Mouse (Mus musculus): ENCODE data around the gene 4930402H24Rik. TPM values are rescaled to one million over a fixed set of nuclear protein-coding genes. Genes with fewer than 3 reads are reported as not detected.

4930402H24Rik gene
- polyA plus RNA-seq, 1 experiment, result 11.7 TPM

DNA sequence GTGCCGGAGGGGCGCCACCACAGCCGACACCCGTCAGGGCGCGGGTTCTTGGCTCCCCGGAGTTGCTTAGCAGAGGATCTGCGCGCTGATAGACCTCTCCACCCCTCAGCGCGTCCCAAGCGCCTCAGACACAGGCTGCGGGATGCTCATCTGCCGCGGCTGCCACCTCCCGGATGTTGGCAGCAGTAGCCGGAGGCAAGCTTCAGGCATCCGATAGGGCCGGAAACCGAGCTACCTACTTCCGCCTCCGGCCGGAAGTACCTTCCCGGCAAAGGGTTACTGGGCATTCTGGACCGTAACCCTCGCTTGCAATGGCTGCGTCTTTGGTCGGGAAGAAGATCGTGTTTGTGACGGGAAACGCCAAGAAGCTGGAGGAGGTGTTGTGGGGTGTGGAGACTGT lies 238.6 kb downstream of the 4930402H24Rik start, which contains the start of gene Itpa:
Itpa (plus strand) TSS at position 52 of the 400 bp plus-strand sequence.
- no peak for TF ChIP-seq USF1 (IDR thresholded peaks at IDR 0.05; ENCODE audit: low read depth)
- no peak for TF ChIP-seq MYOD1 (IDR thresholded peaks at IDR 0.05; ENCODE audit: control insufficient read depth, insufficient read length, low read depth)
- TF ChIP-seq CEBPB (IDR thresholded peaks at IDR 0.05; ENCODE audit: low read depth), result no peak
- no peak for TF ChIP-seq FOSL1 (IDR thresholded peaks at IDR 0.05; ENCODE audit: insufficient read depth, low read length, poor library complexity, severe bottlenecking)
- TF ChIP-seq MAX (IDR thresholded peaks at IDR 0.05), result peak; percentile 39
- peak; percentile 46 for TF ChIP-seq CTCF (IDR thresholded peaks at IDR 0.05; ENCODE audit: control insufficient read depth, insufficient read depth, insufficient read length)
- Histone ChIP-seq H3K79me3 (ENCODE audit: low read depth) (peaks cover 37% of the 10 kb centered on the region), H3K4me3 (ENCODE audit: insufficient read depth, poor library complexity, severe bottlenecking) (peak within 1 kb of the TSS; percentile 84), H3ac (ENCODE audit: control insufficient read depth, insufficient read length, low read depth) (peak within 1 kb of the TSS; percentile 91), H3K27me3 (ENCODE audit: control insufficient read depth, insufficient read depth, insufficient read length) (no peaks in the 10 kb centered on the region), H3K79me2 (ENCODE audit: control insufficient read depth, insufficient read depth) (peaks cover 59% of the 10 kb centered on the region), H3K36me3 (ENCODE audit: control insufficient read depth, insufficient read depth) (peaks cover 26% of the 10 kb centered on the region)

GRCm38 (mm10) chr2:130664102-130664701 lies 242.0 kb downstream of the 4930402H24Rik start, which contains the start of gene Ddrgk1:
Gene Ddrgk1 (minus strand): TSS chr2:130664659.
- H3K4me3 ChIP-seq (ENCODE audit: insufficient read depth, poor library complexity, severe bottlenecking), result peak within 1 kb of the TSS; percentile 36
- peaks cover 21% of the 10 kb centered on the region for H3K79me3 ChIP-seq (ENCODE audit: low read depth)
- peaks cover 28% of the 10 kb centered on the region for H3K36me3 ChIP-seq (ENCODE audit: control insufficient read depth, insufficient read depth)
- H3ac ChIP-seq (ENCODE audit: control insufficient read depth, insufficient read length, low read depth), result peak within 1 kb of the TSS; percentile 91
- H3K27me3 ChIP-seq (ENCODE audit: control insufficient read depth, insufficient read depth, insufficient read length), result no peaks in the 10 kb centered on the region
- TF ChIP-seq MYOD1 (IDR thresholded peaks at IDR 0.05; ENCODE audit: control insufficient read depth, insufficient read length, low read depth), result no peak
- TF ChIP-seq USF1 (IDR thresholded peaks at IDR 0.05; ENCODE audit: low read depth), result no peak
- peak; percentile 46 for TF ChIP-seq MAX (IDR thresholded peaks at IDR 0.05)
- TF ChIP-seq FOSL1 (IDR thresholded peaks at IDR 0.05; ENCODE audit: insufficient read depth, low read length, poor library complexity, severe bottlenecking), result no peak
- H3K79me2 ChIP-seq (ENCODE audit: control insufficient read depth, insufficient read depth), result peaks cover 34% of the 10 kb centered on the region

- Histone ChIP-seq H3K4me3 (ENCODE audit: insufficient read depth, poor library complexity, severe bottlenecking) (peak overlapping the region; percentile 36), H3K36me3 (ENCODE audit: control insufficient read depth, insufficient read depth) (peaks cover 36% of the 10 kb centered on the region), H3K79me3 (ENCODE audit: low read depth) (peaks cover 13% of the 10 kb centered on the region), H3K79me2 (ENCODE audit: control insufficient read depth, insufficient read depth) (peaks cover 25% of the 10 kb centered on the region), H3K27me3 (ENCODE audit: control insufficient read depth, insufficient read depth, insufficient read length) (no peaks in the 10 kb centered on the region), H3ac (ENCODE audit: control insufficient read depth, insufficient read length, low read depth) (peak overlapping the region; percentile 91)
- no peak for TF ChIP-seq CEBPB (IDR thresholded peaks at IDR 0.05; ENCODE audit: low read depth)
- no peak for TF ChIP-seq MYOG (IDR thresholded peaks at IDR 0.05; ENCODE audit: control insufficient read depth, extremely low read depth, insufficient read length)
- TF ChIP-seq USF1 (IDR thresholded peaks at IDR 0.05; ENCODE audit: low read depth), result no peak
- no peak for TF ChIP-seq MYOD1 (IDR thresholded peaks at IDR 0.05; ENCODE audit: control insufficient read depth, insufficient read length, low read depth)
- no peak for TF ChIP-seq FOSL1 (IDR thresholded peaks at IDR 0.05; ENCODE audit: insufficient read depth, low read length, poor library complexity, severe bottlenecking)
- TF ChIP-seq CTCF (IDR thresholded peaks at IDR 0.05; ENCODE audit: control insufficient read depth, insufficient read depth, insufficient read length), result no peak
- no peak for TF ChIP-seq MAX (IDR thresholded peaks at IDR 0.05)
Measured at GRCm38 (mm10) chr2:130663342-130663741, 242.9 kb downstream of the 4930402H24Rik start.

DNA sequence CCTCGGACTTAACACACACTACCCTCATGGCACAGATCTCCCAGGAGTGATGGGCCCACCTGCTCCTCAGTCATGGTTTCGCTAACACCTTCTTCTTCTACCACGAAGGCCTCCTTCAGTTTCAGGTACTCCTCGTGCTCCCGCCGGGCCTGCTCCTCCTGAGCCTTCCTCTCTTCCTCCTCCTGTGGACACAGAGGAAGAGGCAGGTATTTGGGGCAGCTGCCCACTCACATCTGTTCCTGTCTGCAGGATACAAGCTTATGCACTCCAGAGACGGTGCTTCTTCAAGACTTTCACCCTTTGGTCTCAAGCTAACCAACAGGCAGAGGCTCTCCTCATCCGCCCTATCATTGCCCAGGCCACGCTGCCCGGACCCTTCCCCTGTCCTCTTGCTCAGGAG lies 247.7 kb downstream of the 4930402H24Rik start:
- TF ChIP-seq FOSL1 (IDR thresholded peaks at IDR 0.05; ENCODE audit: insufficient read depth, low read length, poor library complexity, severe bottlenecking), result no peak
- no peak for TF ChIP-seq MYOD1 (IDR thresholded peaks at IDR 0.05; ENCODE audit: control insufficient read depth, insufficient read length, low read depth)
- no peak for TF ChIP-seq MAX (IDR thresholded peaks at IDR 0.05)
- TF ChIP-seq CEBPB (IDR thresholded peaks at IDR 0.05; ENCODE audit: low read depth), result no peak
- no peak for TF ChIP-seq MYOG (IDR thresholded peaks at IDR 0.05; ENCODE audit: control insufficient read depth, extremely low read depth, insufficient read length)
- TF ChIP-seq CTCF (IDR thresholded peaks at IDR 0.05; ENCODE audit: control insufficient read depth, insufficient read depth, insufficient read length), result no peak
- no peak for TF ChIP-seq USF1 (IDR thresholded peaks at IDR 0.05; ENCODE audit: low read depth)
- Histone ChIP-seq H3K79me3 (ENCODE audit: low read depth) (peaks cover 3% of the 10 kb centered on the region), H3K27me3 (ENCODE audit: control insufficient read depth, insufficient read depth, insufficient read length) (no peaks in the 10 kb centered on the region), H3K4me3 (ENCODE audit: insufficient read depth, poor library complexity, severe bottlenecking) (no peak overlapping the region), H3K36me3 (ENCODE audit: control insufficient read depth, insufficient read depth) (peaks cover 81% of the 10 kb centered on the region), H3ac (ENCODE audit: control insufficient read depth, insufficient read length, low read depth) (no peak overlapping the region), H3K79me2 (ENCODE audit: control insufficient read depth, insufficient read depth) (peaks cover 13% of the 10 kb centered on the region)

GRCm38 (mm10) chr2:130657541-130657940 lies 248.7 kb downstream of the 4930402H24Rik start:
- H3K4me3 ChIP-seq (ENCODE audit: insufficient read depth, poor library complexity, severe bottlenecking), result no peak overlapping the region
- H3K27me3 ChIP-seq (ENCODE audit: control insufficient read depth, insufficient read depth, insufficient read length), result no peaks in the 10 kb centered on the region
- no peak overlapping the region for H3ac ChIP-seq (ENCODE audit: control insufficient read depth, insufficient read length, low read depth)
- H3K79me3 ChIP-seq (ENCODE audit: low read depth), result no peaks in the 10 kb centered on the region
- H3K36me3 ChIP-seq (ENCODE audit: control insufficient read depth, insufficient read depth), result peaks cover 87% of the 10 kb centered on the region
- H3K79me2 ChIP-seq (ENCODE audit: control insufficient read depth, insufficient read depth), result peaks cover 3% of the 10 kb centered on the region
- TF ChIP-seq CEBPB (IDR thresholded peaks at IDR 0.05; ENCODE audit: low read depth), result no peak

- Histone ChIP-seq H3K27me3 (ENCODE audit: control insufficient read depth, insufficient read depth, insufficient read length) (no peaks in the 10 kb centered on the region), H3K4me3 (ENCODE audit: insufficient read depth, poor library complexity, severe bottlenecking) (no peak overlapping the region), H3K79me3 (ENCODE audit: low read depth) (no peaks in the 10 kb centered on the region), H3K79me2 (ENCODE audit: control insufficient read depth, insufficient read depth) (no peaks in the 10 kb centered on the region), H3K36me3 (ENCODE audit: control insufficient read depth, insufficient read depth) (peaks cover 79% of the 10 kb centered on the region), H3ac (ENCODE audit: control insufficient read depth, insufficient read length, low read depth) (no peak overlapping the region)
- no peak for TF ChIP-seq USF1 (IDR thresholded peaks at IDR 0.05; ENCODE audit: low read depth)
- TF ChIP-seq MAX (IDR thresholded peaks at IDR 0.05), result no peak
- no peak for TF ChIP-seq CTCF (IDR thresholded peaks at IDR 0.05; ENCODE audit: control insufficient read depth, insufficient read depth, insufficient read length)
- TF ChIP-seq MYOG (IDR thresholded peaks at IDR 0.05; ENCODE audit: control insufficient read depth, extremely low read depth, insufficient read length), result no peak
- TF ChIP-seq FOSL1 (IDR thresholded peaks at IDR 0.05; ENCODE audit: insufficient read depth, low read length, poor library complexity, severe bottlenecking), result no peak
- TF ChIP-seq CEBPB (IDR thresholded peaks at IDR 0.05; ENCODE audit: low read depth), result no peak
- TF ChIP-seq MYOD1 (IDR thresholded peaks at IDR 0.05; ENCODE audit: control insufficient read depth, insufficient read length, low read depth), result no peak
Measured at GRCm38 (mm10) chr2:130656536-130656935, 249.7 kb downstream of the 4930402H24Rik start.

Other genes with a start within 250 kb of the 4930402H24Rik start
- 80.4 TPM for gene Ddrgk1, start 241.7 kb downstream of the 4930402H24Rik start, polyA plus RNA-seq (2012; fragmentation: generic; extraction: Trizol)
- 95.9 TPM for gene Itpa, start 238.8 kb downstream of the 4930402H24Rik start, polyA plus RNA-seq (2012; fragmentation: generic; extraction: Trizol)
- gene Slc4a11, start 208.9 kb downstream of the 4930402H24Rik start, polyA plus RNA-seq (2012; fragmentation: generic; extraction: Trizol), result 1.9 TPM
- gene Atrn, start 89 bp upstream of the 4930402H24Rik start, polyA plus RNA-seq (2012; fragmentation: generic; extraction: Trizol), result 5.6 TPM
- gene Gfra4, start 136.7 kb upstream of the 4930402H24Rik start, polyA plus RNA-seq (2012; fragmentation: generic; extraction: Trizol), result 0.33 TPM
- gene Adam33, start 157.4 kb upstream of the 4930402H24Rik start, polyA plus RNA-seq (2012; fragmentation: generic; extraction: Trizol), result not detected
- 0.01 TPM for gene Siglec1, start 180.4 kb upstream of the 4930402H24Rik start, polyA plus RNA-seq (2012; fragmentation: generic; extraction: Trizol)
- 6.0 TPM for gene Hspa12b, start 220.9 kb upstream of the 4930402H24Rik start, polyA plus RNA-seq (2012; fragmentation: generic; extraction: Trizol)
- gene Gm11037, start 227.1 kb upstream of the 4930402H24Rik start, polyA plus RNA-seq (2012; fragmentation: generic; extraction: Trizol), result not detected